Mouse (Mus musculus) adrenal gland, postnatal 0 days (tissue): ENCODE results near the gene H2-M11. TPM values are rescaled to one million over a fixed set of nuclear protein-coding genes. Genes with fewer than 3 reads are reported as not detected.

Experiments used
- polyA plus RNA-seq: library from polyadenylated mRNA; unstranded; fragments of >200 nt; fragmentation: Nextera tagmentation; extraction: Ambion mirVana; gene quantifications from 2 replicates; pipeline ENCODE4 v1.2.1, GENCODE M21; 2015

The H2-M11 gene
- not detected in 2 replicates for polyA plus RNA-seq

GRCm38 (mm10) chr17:36546775-36547174 lies at the start of gene H2-M11:
H2-M11 (plus strand) TSS chr17:36547075.

Other genes with a start within 250 kb of the H2-M11 start
- not detected in 2 replicates for gene H2-M10.1, start 220.9 kb upstream of the H2-M11 start, polyA plus RNA-seq
- gene H2-M10.3, start 178.7 kb upstream of the H2-M11 start, polyA plus RNA-seq = not detected in 2 replicates
- gene H2-M10.4, start 84.7 kb upstream of the H2-M11 start, polyA plus RNA-seq = not detected in 2 replicates
- not detected in 2 replicates for gene H2-M9, start 95.6 kb downstream of the H2-M11 start, polyA plus RNA-seq
- not detected in 2 replicates for gene H2-M1, start 125.1 kb downstream of the H2-M11 start, polyA plus RNA-seq
- not detected in 2 replicates for gene H2-M10.5, start 225.8 kb downstream of the H2-M11 start, polyA plus RNA-seq